Mouse (Mus musculus): ENCODE measurements at regions not wholly inside any gene's neighbourhood (a gene's known extent, or its start where the extent isn't known, plus 50 kb on each side); places are given as distances from the start of the nearest gene placed in this dataset.

- no peak for DNase-seq (ENCODE audit: low read depth, low spot score)
- WGBS: 91% methylated on average over 2 of the region's 2 CpGs
Observed at GRCm38 (mm10) chr8:34756916-34757315, 645.4 kb upstream of the Gm10131 start.

DNA sequence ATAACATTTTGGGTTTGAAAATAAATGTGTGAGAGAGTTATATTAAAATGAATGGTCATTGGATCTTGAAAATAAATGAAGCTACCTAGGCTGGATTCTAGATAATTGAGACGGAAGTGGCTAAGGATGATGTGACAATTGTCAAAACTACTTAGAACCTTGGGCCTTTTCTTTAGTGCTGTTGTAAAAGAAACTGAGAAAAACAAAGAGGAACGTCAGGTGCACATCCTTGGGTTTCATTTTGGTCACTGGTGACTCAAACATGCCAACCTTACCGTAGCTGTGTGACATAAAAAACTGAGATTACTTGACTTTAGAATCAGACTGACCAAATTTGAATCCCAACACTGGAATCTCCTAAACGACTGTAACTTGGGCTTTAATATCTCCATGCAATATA is 644.6 kb upstream of the Gm10131 start:
- WGBS: 84% methylated on average over 4 of the region's 4 CpGs
- DNase-seq (ENCODE audit: low read depth, low spot score): no peak

GRCm38 (mm10) chr8:34755480-34755879 is 643.9 kb upstream of the Gm10131 start:
- no peak for DNase-seq (ENCODE audit: low read depth, low spot score)
- WGBS: 86% methylated on average over 4 of the region's 4 CpGs

- WGBS: 67% methylated on average over 10 of the region's 10 CpGs
Observed at GRCm38 (mm10) chr8:34753046-34753445, 641.5 kb upstream of the Gm10131 start.

DNA sequence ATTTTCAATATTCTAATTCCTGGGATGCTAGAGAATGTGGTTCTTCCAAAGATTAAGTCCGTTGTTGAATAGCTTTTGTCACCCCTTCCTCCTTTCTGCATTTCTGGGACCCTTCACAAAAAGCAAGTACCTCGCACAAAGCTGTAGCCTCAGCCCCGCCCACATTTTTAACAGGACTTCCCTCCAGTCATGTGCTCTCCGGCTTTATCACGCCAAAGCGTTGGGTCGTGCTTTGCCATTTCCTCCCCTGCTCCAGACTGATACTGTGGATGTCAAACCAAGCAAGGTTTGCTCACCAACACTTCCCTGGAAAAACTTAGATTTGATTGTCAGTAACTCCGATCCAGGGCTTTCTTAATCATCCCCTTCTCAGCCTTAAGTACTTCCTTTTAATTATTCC is 637.0 kb upstream of the Gm10131 start:
- WGBS: 81% methylated on average over 8 of the region's 8 CpGs

More at GRCm38 (mm10) chr8:34753046-34753445, 641.5 kb upstream of the Gm10131 start:
- DNase-seq (ENCODE audit: low read depth, low spot score): no peak

GRCm38 (mm10) chr8:34745706-34746105 is 634.2 kb upstream of the Gm10131 start:
- DNase-seq (ENCODE audit: low read depth, low spot score): no peak
- WGBS: 94% methylated on average over 7 of the region's 7 CpGs

More for the DNA sequence above, 637.0 kb upstream of the Gm10131 start:
- DNase-seq (ENCODE audit: low read depth, low spot score): no peak

GRCm38 (mm10) chr8:34744682-34745081 is 633.1 kb upstream of the Gm10131 start:
- DNase-seq (ENCODE audit: low read depth, low spot score): no peak
- 59% methylated on average over 4 of the region's 4 CpGs for WGBS

DNA sequence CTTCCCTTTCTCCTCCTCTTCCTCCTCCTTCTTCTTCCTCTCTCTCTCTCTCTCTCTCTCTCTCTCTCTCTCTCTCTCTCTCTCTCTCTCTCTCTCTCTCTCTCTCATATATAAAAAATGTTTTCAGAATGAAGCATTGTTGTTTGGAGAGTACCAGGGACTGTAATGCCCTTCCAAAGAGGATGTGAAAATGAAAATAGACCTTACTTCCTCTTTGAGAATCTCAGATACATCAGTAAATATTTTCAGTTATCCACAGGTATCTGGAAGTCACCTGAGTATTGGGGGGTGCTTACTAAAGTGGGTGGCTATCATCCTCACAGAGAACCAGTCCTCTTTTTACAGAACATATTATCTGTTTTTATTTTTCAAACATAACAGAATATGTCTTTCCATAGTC is 632.6 kb upstream of the Gm10131 start:
- DNase-seq (ENCODE audit: low read depth, low spot score): no peak

- DNase-seq (ENCODE audit: low read depth, low spot score): no peak
- 62% methylated on average over 6 of the region's 6 CpGs for WGBS
Observed at GRCm38 (mm10) chr8:34743137-34743536, 631.6 kb upstream of the Gm10131 start.

DNA sequence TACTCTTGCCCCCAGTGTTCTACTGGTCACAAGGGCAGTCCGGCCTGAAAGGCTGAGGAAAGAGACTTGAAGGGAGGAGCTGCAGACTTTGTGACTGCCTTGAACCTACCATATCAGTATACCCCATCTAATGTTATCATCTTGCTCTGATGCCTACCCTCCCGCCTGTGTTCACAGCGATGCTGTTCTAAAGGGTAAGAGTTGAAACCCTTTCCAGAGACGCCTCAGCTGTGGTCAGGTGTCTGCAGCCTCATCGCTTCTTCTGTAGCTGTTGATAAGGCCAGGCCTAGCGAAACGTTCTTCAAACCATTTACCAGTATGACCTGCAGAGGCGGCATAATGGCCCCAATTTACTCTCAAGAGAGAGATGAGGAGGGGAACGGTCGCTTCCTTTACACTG is 629.3 kb upstream of the Gm10131 start:
- 87% methylated on average over 10 of the region's 10 CpGs for WGBS
- DNase-seq (ENCODE audit: low read depth, low spot score): no peak

DNA sequence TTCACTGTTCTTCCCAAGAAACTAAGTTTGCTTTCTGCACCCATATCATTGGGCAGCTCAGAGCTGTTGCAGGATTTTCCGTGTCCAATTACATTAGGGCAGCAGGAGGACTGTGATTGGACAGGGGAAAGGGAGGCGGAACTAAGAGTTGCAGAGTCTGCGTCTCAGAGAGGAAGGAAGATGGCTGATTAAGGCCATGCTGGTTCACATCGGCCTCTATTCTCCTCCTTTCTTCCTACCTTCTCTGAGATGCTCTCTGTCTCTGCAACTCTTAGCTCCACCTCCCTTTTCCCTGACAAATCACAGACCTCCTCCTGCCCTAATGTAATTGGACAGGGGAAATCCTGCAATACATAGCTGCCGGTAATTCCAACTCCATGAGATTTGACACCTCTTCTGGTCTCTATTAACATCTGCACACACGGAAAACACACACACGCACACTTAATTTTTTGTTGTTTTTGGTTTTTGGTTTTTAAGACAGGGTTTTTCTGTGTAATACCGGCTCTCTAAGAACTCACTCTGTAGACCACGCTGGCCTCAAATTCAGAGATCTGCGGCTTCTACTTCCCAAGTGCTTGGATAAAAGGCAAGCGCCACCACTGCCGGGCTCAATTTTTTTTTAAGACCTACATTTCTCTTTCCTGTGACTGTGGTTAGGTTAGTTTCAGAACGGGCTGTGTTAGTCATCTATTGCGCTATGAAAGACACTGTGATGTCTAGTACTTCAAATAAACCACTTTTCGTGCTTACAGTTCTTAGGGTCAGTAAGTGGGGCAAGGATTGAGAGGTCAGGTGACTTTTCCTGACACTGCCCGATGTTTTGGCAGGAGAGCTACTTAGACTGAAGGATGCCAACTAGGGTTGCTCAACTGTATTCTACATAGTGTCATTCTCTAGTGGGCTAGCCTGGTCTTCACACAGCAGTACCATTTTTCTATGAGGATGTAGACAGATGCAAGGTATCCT is 628.6 kb upstream of the Gm10131 start:
- WGBS: 81% methylated on average over 16 of the region's 16 CpGs

GRCm38 (mm10) chr8:34736214-34736613 is 624.7 kb upstream of the Gm10131 start:
- 81% methylated on average over 4 of the region's 4 CpGs for WGBS
- DNase-seq (ENCODE audit: low read depth, low spot score): no peak

More for the DNA sequence above, 628.6 kb upstream of the Gm10131 start:
- no peak for DNase-seq (ENCODE audit: low read depth, low spot score)

DNA sequence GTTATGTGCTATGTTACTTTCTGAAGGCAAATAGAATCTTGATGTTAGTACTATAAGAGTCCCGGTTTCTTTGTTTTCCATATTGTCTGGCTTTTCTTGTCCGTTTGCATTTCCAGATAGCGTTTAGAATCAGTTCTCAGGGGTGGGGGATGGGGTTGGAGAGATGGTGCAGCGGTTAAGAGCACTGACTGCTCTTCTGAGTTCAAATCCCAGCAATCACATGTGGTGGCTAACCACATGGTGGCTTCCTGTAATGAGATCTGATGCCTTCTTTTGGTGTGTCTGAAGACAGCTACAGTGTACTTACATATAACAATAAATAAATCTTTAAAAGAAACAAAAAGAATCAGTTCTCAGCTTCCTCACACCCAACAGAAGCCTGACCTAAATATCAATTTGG is 623.5 kb upstream of the Gm10131 start:
- WGBS: 86% methylated on average over 4 of the region's 4 CpGs
- DNase-seq (ENCODE audit: low read depth, low spot score): no peak

- DNase-seq (ENCODE audit: low read depth, low spot score): no peak
- 57% methylated on average over 2 of the region's 2 CpGs for WGBS
Observed at GRCm38 (mm10) chr8:34732808-34733207, 621.3 kb upstream of the Gm10131 start.

DNA sequence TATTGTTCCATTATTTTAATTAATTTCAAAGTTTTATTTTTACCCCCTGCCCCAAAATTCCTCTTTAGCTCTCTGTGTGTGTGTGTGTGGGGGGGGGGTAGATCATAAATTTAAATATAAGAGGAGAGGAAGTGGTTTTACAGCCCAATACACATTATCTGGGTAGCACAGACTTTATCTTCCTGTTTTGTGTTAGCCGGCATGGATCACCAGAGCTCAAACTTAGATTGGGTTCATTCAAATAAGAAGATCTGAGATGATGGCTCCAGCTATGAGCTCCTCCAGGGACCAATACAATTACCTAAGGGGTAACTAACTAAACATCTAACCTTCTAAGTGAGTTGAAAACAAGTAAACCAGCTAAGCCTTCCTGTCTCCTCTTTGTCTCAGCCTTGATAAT is 620.8 kb upstream of the Gm10131 start:
- 47% methylated on average over 1 of the region's 1 CpGs for WGBS
- no peak for DNase-seq (ENCODE audit: low read depth, low spot score)

GRCm38 (mm10) chr8:34731096-34731999 is 619.8 kb upstream of the Gm10131 start:
- WGBS: 30% methylated on average over 12 of the region's 12 CpGs
- DNase-seq (ENCODE audit: low read depth, low spot score): no peak

DNA sequence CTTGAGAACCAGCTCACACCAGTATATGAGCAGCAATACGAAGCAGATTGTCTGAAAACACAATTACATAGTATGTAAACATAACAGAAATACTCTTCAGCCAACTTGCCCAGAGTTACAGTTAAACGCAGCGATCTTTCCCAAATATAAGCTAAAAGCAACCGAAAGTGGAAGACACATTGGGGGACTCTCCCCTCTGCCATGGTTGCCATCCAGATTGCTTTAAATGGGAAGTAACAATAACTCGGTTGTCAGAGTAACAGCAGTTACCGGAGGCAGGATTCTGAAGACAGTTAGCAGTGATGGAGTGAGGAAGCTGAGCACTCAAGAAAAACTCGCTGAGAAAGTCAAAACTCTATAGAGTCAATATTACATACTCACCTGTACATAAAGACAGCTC is 618.0 kb upstream of the Gm10131 start:
- WGBS: 83% methylated on average over 7 of the region's 7 CpGs
- DNase-seq (ENCODE audit: low read depth, low spot score): no peak

- DNase-seq (ENCODE audit: low read depth, low spot score): no peak
- WGBS: 89% methylated on average over 8 of the region's 8 CpGs
Observed at GRCm38 (mm10) chr8:34727699-34728098, 616.2 kb upstream of the Gm10131 start.

DNA sequence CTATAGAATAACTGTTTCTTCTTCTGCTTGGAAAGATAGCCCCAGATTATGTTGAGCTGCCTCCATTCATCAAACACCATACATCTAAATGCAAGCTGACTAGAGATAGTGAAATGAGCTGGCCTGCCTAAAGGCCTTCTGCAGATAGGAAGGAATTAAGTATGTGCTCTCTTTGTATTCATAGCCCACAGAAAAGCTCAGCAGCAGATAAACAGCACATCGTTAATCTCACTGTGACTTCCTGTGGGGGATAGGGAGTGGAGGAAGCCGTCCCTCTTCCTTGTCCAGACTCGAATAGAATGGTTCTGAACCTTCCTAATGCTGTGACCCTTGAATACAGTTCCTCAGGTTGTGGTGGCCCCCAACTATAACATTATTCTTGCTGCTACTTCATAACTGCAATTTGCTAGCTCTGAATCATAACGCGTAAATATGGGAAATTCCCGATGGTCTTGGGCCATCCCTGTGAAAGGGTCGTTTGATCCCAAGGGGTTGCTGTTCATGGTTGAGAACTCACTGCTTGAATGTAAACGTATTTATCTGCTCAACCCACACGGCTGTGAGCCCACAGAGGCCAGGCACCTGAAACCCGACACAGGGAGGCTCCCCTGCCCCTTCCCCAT is 614.7 kb upstream of the Gm10131 start:
- WGBS: 67% methylated on average over 10 of the region's 10 CpGs

GRCm38 (mm10) chr8:34725546-34725945 is 614.0 kb upstream of the Gm10131 start:
- WGBS: 67% methylated on average over 4 of the region's 4 CpGs
- no peak for DNase-seq (ENCODE audit: low read depth, low spot score)

More for the DNA sequence above, 614.7 kb upstream of the Gm10131 start:
- no peak for DNase-seq (ENCODE audit: low read depth, low spot score)

All from large intestine, adult 2 months (tissue).